In genomic region chr4:138395087-138395970, GRCm38 (mm10) we compare ENCODE assay signal across 9 mouse cellular contexts. TPM values are rescaled to one million over a fixed set of nuclear protein-coding genes. Genes with fewer than 3 reads are reported as not detected.
DNase-seq lines count a peak whose midpoint lies in the region; ATAC-seq and TF ChIP-seq lines count a peak whose summit lies in the region.
"Had no signal": no experiment of that assay in that cellular context is flagged by ENCODE, and none has a peak within 500 bp of the region (broad histone marks: within the 10 kb centered on the region; RNA-seq: fewer than 3 reads in every experiment).

No protein-coding gene starts in this region.

- no peaks in the 10 kb centered on the region for H3K9me3 ChIP-seq in hindbrain, postnatal 0 days (ENCODE audit: low read length)
- H3K9me3 ChIP-seq in midbrain, embryonic 11.5 days (ENCODE audit: control insufficient read depth, low read length), result no peaks in the 10 kb centered on the region

- H3K4me2 ChIP-seq in hindbrain, postnatal 0 days (ENCODE audit: low read depth, low read length), result peak overlapping the region; percentile 78
- H3K4me2 ChIP-seq in midbrain, embryonic 11.5 days, result peak overlapping the region; percentile 43

- TF ChIP-seq CTCF in hindbrain, postnatal 0 days (IDR thresholded peaks at IDR 0.05; ENCODE audit: low read depth), result no peak

- H3K4me3 ChIP-seq in hindbrain, postnatal 0 days (ENCODE audit: low read length), result peak overlapping the region; percentile 50
- H3K4me3 ChIP-seq in midbrain, embryonic 11.5 days (ENCODE audit: low read depth, low read length), result peak overlapping the region; percentile 29
- H3K4me3 ChIP-seq: myocyte had no signal

- no peaks in the 10 kb centered on the region for H3K36me3 ChIP-seq in hindbrain, postnatal 0 days (ENCODE audit: insufficient read depth, low read length)
- no peaks in the 10 kb centered on the region for H3K36me3 ChIP-seq in midbrain, embryonic 11.5 days (ENCODE audit: control insufficient read depth, insufficient read depth, low read length)

- H3K27me3 ChIP-seq in hindbrain, postnatal 0 days (ENCODE audit: insufficient read depth, low read length), result peaks cover 25% of the 10 kb centered on the region; the same call in 1 of the 2 replicates
- H3K27me3 ChIP-seq in midbrain, embryonic 11.5 days (ENCODE audit: control insufficient read depth, insufficient read depth, low read length), result peaks cover 55% of the 10 kb centered on the region

- 1% methylated on average over 86 of the region's 103 CpGs for WGBS in hindbrain, postnatal 0 days
- under 1% methylated on average over 102 of the region's 103 CpGs for whole genome bisulfite sequencing in midbrain, embryonic 11.5 days

- DNase-seq in adrenal gland, adult 2 months, result peak; percentile 68
- no peak for DNase-seq in adrenal gland, adult 8-10 months
- peak; percentile 16 for DNase-seq in ovary, postnatal 36 days (ENCODE audit: low spot score)
- DNase-seq in ovary, postnatal 14 days (ENCODE audit: low spot score), result no peak
- peak; percentile 74 for DNase-seq in hindbrain, postnatal 0 days (ENCODE audit: low spot score)
- DNase-seq in midbrain, embryonic 11.5 days (ENCODE audit: low spot score, missing footprints), result peak; percentile 92
- DNase-seq in adipocyte (ENCODE audit: low spot score), result no peak
- DNase-seq in thymus, postnatal 0 days (ENCODE audit: low spot score), result no peak

- H3K9ac ChIP-seq in hindbrain, postnatal 0 days (replicated peaks; ENCODE audit: low read length), result peak overlapping the region; percentile 71
- no peak overlapping the region; the same call in 1 of the 2 replicates for H3K9ac ChIP-seq in midbrain, embryonic 11.5 days (ENCODE audit: low read length)

- peak; percentile 66 for ATAC-seq in hindbrain, postnatal 0 days
- no peak for ATAC-seq in midbrain, embryonic 11.5 days (ENCODE audit: low FRiP score)

- H3K4me1 ChIP-seq in hindbrain, postnatal 0 days (ENCODE audit: insufficient read depth, low read length), result no peaks in the 10 kb centered on the region
- peaks cover 12% of the 10 kb centered on the region for H3K4me1 ChIP-seq in midbrain, embryonic 11.5 days (ENCODE audit: control insufficient read depth, insufficient read depth, low read length)

- peak overlapping the region; percentile 64 for H3K27ac ChIP-seq in hindbrain, postnatal 0 days
- no peak overlapping the region for H3K27ac ChIP-seq in midbrain, embryonic 11.5 days (ENCODE audit: low read depth, low read length)

RNA-seq across cellular contexts. Expression of gene Fam43b, which starts 1.0 kb away (rescaled TPM):
- 1 to 10 TPM; 2.1 to 4.8 TPM for total RNA-seq in adrenal gland, adult 2 months (2021)
- polyA plus RNA-seq in adrenal gland, adult 2 months (2012; rRNA removed), result 10.3 and 10.9 TPM in 2 replicates
- total RNA-seq in adrenal gland, adult 8-10 months (2022), result 1 to 10 TPM; 2.9 to 6.1 (median 3.9) TPM
- total RNA-seq in hindbrain, postnatal 0 days (2014; rRNA removed), result 16.6 and 23.8 TPM in 2 replicates
- polyA plus RNA-seq in hindbrain, postnatal 0 days (2015; fragmentation: Nextera tagmentation; extraction: Ambion mirVana), result 17.9 and 18.6 TPM in 2 replicates
- 0.14 TPM in 1 of 2 replicates, not detected in the other for polyA plus RNA-seq in midbrain, embryonic 11.5 days (2014; fragmentation: Nextera tagmentation; extraction: Ambion mirVana)
- 0.14 and 0.26 TPM in 2 replicates for polyA plus RNA-seq in thymus, postnatal 0 days (2015; fragmentation: Nextera tagmentation; extraction: Ambion mirVana)
- polyA plus RNA-seq: myocyte had no signal

RNA-seq across cellular contexts. Expression of gene Cda, which starts 27.5 kb away (rescaled TPM):
- 10 to 100 TPM; 11.2 to 15.5 TPM for total RNA-seq in adrenal gland, adult 2 months (2021)
- 26.4 and 31.5 TPM in 2 replicates for polyA plus RNA-seq in adrenal gland, adult 2 months (2012; rRNA removed)
- 10 to 100 TPM in 2 of 4 experiments, 1 to 10 TPM in 2; 7.2 to 20.4 (median 14.7) TPM for total RNA-seq in adrenal gland, adult 8-10 months (2022)
- total RNA-seq in hindbrain, postnatal 0 days (2014; rRNA removed), result 9.5 and 20.5 TPM in 2 replicates
- polyA plus RNA-seq in hindbrain, postnatal 0 days (2015; fragmentation: Nextera tagmentation; extraction: Ambion mirVana), result 12.1 and 15.1 TPM in 2 replicates
- polyA plus RNA-seq in midbrain, embryonic 11.5 days (2014; fragmentation: Nextera tagmentation; extraction: Ambion mirVana), result 1.7 and 2.0 TPM in 2 replicates
- polyA plus RNA-seq in thymus, postnatal 0 days (2015; fragmentation: Nextera tagmentation; extraction: Ambion mirVana), result 0.36 and 0.55 TPM in 2 replicates

RNA-seq across cellular contexts. Expression of gene Mul1, which starts 39.1 kb away (rescaled TPM):
- 10 to 100 TPM; 45.1 to 61.0 TPM for total RNA-seq in adrenal gland, adult 2 months (2021)
- 20.4 and 26.9 TPM in 2 replicates for polyA plus RNA-seq in adrenal gland, adult 2 months (2012; rRNA removed)
- 10 to 100 TPM; 54.2 to 59.0 (median 56.8) TPM for total RNA-seq in adrenal gland, adult 8-10 months (2022)
- 36.2 and 39.1 TPM in 2 replicates for total RNA-seq in hindbrain, postnatal 0 days (2014; rRNA removed)
- 19.1 and 21.6 TPM in 2 replicates for polyA plus RNA-seq in hindbrain, postnatal 0 days (2015; fragmentation: Nextera tagmentation; extraction: Ambion mirVana)
- 17.9 and 18.5 TPM in 2 replicates for polyA plus RNA-seq in midbrain, embryonic 11.5 days (2014; fragmentation: Nextera tagmentation; extraction: Ambion mirVana)
- polyA plus RNA-seq in thymus, postnatal 0 days (2015; fragmentation: Nextera tagmentation; extraction: Ambion mirVana), result 13.7 and 17.7 TPM in 2 replicates

RNA-seq across cellular contexts. Expression of gene Camk2n1, which starts 58.8 kb away (rescaled TPM):
- total RNA-seq in adrenal gland, adult 2 months (2021), result 10 to 100 TPM; 24.4 to 26.4 TPM
- polyA plus RNA-seq in adrenal gland, adult 2 months (2012; rRNA removed), result 30.9 and 69.4 TPM in 2 replicates
- 10 to 100 TPM; 29.2 to 33.7 (median 31.2) TPM for total RNA-seq in adrenal gland, adult 8-10 months (2022)
- total RNA-seq in hindbrain, postnatal 0 days (2014; rRNA removed), result 34.9 and 37.5 TPM in 2 replicates
- 29.5 and 33.5 TPM in 2 replicates for polyA plus RNA-seq in hindbrain, postnatal 0 days (2015; fragmentation: Nextera tagmentation; extraction: Ambion mirVana)
- 6.0 and 6.1 TPM in 2 replicates for polyA plus RNA-seq in midbrain, embryonic 11.5 days (2014; fragmentation: Nextera tagmentation; extraction: Ambion mirVana)
- 0.36 and 0.47 TPM in 2 replicates for polyA plus RNA-seq in thymus, postnatal 0 days (2015; fragmentation: Nextera tagmentation; extraction: Ambion mirVana)

Comparison
In these comparisons a context has a peak if more than half of its experiments do, and no peak if none do; other contexts are left out.
1. DNase-seq: peak in adrenal gland, adult 2 months (single experiment), ovary, postnatal 36 days (single experiment), hindbrain, postnatal 0 days (single experiment) and midbrain, embryonic 11.5 days (single experiment); none in adrenal gland, adult 8-10 months (single experiment), ovary, postnatal 14 days (single experiment), adipocyte (single experiment) and thymus, postnatal 0 days (single experiment).